Mouse (Mus musculus) adrenal gland, adult 8-10 months (tissue): ENCODE measurements at regions not wholly inside any gene's neighbourhood (a gene's known extent, or its start where the extent isn't known, plus 50 kb on each side); places are given as distances from the start of the nearest gene placed in this dataset.
A peak's percentile ranks its signal among the peaks of the same experiment; 100 is the strongest.

Experiments used
- DNase-seq: peaks from one replicate; pipeline ENCODE4 v3.0.0; 2022

DNA sequence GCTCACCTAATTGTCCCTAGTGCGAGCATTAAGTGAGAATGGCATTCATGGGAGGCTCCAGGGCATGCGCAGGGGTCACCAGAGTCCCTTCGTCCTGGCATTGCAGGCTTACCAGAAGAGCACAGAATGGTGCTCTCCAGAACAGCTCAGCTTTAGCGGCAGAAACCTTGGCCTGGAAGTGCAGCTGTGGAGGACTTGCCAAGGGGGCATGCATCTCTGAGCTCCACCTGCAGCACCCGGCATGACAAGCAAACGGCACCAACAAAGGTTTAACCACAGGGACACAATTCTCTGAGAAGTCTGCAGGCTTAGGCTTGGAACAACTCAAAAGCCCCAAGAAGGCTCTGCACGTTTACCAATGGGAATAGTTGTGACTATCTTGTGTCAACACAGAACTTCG, 128.4 kb downstream of the Rpap3 start:
- no peak for DNase-seq

DNA sequence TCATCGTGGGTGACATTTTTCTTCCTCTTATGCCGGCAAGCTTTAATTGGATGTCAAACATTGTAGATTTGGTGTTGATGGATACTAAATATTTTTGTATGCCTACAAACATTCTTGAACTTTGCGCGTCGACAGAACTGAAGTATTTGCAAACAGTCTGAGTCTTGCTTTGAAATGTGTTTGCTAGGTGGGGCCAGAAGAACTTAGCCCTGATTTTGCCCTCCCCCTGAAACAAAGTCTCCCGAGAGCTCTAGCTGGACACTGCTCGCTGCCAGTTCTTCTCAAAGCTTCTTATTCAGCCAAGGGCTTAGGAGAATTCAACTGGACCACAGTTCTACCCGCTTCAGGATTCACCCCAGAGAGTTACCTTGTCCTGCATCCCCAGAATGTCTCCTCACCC, 133.0 kb downstream of the Rpap3 start:
- no peak for DNase-seq

DNA sequence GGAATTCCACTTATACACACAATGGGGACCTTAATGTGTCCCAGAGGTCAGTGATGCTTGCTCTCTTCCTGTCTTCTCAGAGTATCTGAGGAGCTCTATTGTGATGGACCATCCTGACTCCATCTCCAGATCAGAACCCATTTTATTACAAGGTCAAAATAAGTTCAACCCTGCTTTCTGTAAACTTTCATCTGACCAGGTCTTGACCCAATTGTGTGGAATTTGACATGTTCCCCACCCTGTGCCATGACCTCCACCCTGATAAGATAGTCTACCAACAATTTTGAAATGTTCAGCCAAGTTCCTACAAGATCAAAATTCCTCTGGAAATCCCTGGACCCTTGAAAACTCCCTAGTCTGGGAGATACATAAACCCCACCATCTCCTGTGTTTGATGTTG, 133.7 kb downstream of the Rpap3 start:
- DNase-seq = no peak

DNA sequence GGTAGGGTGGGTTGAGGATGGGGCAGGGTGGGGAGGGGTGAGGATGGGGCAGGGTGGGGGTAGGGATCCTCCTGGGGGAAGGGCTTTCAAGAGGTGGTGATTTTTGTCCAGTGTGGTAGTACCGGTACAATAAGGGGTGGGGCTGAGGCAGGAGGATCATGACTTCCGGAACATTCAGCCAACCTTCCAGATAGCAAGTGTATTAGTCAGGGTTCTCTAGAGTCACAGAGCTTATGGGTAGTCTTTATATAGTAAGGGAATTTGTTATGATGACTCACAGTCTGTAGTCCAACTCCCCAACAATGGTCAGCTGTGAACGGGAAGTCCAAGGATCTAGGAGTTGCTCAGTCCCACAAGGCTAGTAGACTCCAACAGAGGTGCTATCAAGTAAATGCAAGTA, 145.5 kb downstream of the Rpap3 start:
- no peak for DNase-seq

DNA sequence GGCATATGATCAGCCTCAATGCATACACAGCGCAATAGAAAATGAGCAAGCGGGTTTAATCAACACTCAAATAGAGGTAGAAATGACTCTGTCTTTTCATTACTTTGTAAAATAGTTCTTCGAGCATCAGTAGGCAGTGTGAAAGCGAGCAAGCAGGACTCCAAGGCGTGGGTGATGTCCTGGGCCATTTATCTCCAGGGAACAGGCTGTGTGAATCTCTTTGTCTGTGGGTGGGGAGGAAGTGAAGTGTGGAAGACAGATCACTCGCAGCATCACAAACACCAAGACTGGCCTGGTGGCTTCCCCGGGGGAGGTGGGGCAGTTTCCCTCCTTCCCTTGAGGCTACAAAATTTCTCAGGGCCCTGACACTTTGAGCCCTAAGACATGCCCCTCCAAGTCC, 146.9 kb downstream of the Rpap3 start:
- no peak for DNase-seq

DNA sequence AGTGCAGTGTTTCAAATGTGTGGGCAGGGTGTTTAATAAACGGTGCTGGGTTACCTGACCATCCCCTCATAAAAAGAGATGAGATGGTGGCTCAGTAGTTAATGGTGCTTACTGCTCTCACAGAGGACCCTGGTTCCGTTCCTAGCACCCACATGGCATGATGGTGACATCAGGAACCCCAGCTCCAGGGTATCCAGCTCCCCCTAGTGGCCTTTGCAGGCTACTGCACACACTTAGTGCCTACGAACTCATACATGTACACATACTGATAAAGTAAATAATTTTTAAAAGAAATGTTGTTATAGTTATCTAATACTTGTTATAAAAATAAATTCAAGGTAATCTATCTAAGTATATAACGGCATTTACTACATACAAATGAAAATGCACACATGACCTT, 157.3 kb downstream of the Rpap3 start:
- no peak for DNase-seq

DNA sequence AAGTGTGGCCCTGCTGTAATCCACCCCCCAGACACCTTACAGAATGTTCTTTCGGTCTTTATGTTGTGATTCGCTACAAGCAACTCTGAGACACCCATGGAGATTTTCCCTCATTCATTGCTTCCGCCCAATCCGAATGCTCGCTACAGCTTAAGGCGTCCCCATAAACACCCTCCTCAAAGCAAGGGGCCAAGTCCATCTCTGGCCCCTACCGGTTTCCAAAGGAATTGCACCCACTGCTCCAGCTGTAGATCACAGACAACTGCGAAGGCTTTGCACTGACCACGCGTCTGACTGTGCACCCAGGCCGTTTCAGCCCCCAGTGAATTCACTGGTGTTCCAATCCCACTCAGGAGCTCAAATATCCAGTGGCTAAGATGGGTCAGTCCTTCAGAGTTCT, 160.6 kb downstream of the Rpap3 start:
- no peak for DNase-seq

DNA sequence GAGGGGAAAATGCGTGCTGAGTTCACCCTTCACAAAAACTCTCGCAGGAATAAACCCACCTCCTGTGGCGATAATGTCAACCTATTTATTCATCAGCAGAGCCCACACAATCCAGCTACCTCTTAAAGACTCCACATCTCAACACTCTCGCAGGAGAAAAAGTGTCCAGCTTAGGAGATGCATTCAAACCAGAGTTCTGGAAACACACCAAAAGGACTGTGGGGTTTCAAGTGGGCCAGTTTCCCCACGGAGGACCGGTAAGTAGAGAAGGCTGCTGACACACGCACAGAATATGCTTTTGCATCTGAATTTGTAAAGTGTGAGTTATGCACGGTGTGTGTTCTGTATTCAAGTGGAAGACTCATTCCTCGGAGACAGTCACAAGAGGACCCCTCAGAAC, 164.0 kb downstream of the Rpap3 start:
- no peak for DNase-seq

DNA sequence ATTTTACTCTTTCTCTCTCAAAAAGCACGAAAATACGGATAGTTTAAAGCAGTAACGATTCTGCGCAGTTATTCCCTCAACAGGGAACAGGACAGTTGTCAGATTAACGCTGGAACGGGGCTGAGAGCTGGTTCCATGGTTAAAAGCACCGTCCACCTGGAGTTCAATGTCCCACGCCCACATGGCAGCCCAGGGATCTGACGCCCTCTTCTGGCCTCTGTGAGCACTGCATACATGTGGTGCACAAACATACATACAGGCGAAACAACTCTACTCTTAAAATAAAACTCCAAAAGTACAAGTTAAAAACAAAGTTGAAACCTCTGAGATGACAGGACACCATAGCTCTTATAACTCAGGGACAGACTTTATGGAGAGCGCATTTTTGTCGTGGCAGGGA, 169.5 kb downstream of the Rpap3 start:
- no peak for DNase-seq

DNA sequence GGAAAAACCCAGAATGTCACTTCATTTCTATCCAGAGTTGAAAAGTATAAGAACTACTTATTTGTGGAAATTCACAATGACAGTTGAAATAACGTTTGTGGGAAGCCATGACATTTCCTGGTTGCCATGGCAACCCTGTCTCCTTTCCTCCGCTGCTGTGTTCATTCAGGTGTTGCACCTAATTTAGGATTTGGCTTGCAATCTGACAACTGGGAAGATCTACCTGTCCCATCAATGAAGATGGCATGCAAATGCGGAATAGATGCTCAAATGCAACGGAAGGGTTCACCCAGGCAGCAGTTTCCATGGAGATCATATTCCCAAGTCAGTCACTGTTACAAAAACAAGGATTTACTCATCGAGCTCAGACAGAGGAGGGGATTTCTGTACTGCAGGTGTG, 170.7 kb downstream of the Rpap3 start:
- no peak for DNase-seq

DNA sequence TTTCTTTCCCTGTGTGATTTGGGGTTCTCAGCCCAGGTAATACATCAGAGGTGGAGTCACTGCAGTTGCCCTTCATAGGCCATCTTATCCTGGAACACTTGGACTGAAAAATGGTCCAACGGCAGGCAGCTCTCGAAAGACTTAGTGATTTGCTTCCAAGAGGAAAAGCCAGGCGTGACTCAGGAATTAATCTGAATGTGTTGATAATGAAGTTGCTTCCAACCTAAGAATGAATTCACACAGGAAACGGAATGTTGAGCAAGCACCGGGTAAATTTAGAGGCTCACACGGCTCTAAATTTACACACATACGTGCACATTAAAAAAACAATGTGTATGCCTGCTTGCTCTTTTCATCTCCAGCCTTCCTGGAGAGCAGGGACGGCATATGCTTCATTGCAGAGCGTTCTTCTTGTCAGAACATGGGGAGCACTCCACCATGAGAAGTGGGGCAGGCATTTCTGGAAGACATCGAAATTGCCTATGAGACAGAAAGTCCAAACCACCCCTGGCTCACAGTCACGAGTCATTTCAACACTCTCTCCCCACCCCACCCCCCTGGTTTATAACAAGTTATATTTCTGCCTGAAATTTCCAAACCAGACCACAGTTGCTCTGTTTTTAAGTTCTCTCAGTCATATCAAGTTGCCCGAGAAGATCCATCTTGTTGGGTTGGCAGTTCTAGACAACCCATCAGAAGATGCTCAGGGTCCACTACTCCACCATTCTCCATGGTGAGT, 171.9 kb downstream of the Rpap3 start:
- DNase-seq = no peak

DNA sequence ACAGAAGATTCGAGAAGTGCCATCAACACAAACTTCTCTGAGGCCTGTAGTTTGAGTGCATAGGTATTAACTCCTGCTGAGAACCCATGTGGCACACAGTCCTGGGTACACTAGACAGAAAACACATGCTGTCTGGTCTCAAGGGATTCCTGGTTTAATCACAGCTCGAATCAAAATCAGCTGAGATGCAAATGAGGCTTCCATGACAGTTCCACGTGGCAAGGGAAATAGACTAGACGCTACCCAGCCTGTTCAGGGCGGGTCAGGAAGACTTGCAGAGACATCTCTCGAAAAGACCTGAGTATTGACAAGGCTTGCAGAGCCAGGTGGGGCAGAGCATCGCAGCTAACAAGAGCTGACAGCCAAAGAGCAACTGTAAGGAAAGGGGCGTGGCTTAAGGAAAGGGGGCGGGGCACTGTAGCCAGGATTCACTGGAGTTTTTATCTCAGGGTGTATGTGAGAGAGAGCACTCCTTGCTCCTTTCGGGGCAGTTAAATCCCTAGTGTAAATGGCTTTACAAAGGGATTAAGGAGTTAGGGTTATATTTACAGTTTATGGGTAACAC, 173.2 kb downstream of the Rpap3 start:
- no peak for DNase-seq

DNA sequence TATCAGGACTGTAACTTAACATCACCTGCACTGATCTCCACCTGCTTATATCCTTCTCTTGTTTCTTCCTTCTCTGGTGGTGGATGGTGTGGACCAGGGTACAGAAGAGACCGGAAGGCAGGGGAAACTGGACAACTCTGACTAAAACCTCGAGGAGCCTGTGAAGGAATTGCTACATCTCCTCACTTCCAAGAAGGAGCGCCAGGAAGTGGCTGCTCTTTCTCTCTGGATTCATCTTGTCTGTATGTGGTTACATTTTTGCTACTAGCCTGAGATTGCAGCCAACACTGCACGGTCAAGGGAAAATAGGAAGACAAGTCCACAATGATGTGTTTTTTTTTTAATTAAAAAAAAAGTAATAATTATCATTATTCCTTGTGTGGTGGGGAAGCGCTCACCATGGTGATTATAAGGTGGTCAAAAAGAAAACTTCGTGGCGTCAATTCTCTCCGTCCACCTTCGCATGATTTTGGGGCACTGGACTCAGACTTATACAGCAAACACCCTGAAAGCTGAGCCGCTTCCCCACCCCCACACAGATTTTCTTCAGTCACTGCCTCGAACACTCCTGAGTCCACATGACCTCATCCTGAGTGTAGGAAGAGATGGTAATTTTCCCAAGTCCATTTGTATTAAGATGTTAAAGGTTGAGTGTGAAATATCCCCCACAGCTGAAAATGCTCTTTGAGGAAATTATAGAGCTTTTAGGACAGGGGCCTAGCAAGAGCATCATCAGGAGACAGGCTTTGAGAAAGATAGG, 177.2 kb downstream of the Rpap3 start:
- DNase-seq = no peak

DNA sequence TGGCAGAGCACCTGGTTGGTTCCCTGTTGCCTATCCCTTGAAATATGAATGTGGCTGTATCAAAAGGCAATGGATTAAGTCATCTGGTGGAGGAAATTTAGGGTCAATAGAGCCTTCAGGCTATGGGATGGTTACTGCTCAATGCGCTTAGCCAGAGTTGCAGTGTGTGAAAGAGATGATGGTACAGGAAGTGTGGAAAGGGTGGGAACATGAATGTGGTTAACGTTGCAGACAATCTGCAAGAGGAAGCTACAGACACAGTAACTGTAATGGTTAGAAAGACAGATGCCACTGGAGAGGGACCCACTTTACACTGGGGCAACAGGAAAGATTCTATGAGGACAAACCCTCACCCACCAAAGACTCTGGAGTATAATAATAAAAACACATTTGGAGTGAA, 185.2 kb downstream of the Rpap3 start:
- no peak for DNase-seq

DNA sequence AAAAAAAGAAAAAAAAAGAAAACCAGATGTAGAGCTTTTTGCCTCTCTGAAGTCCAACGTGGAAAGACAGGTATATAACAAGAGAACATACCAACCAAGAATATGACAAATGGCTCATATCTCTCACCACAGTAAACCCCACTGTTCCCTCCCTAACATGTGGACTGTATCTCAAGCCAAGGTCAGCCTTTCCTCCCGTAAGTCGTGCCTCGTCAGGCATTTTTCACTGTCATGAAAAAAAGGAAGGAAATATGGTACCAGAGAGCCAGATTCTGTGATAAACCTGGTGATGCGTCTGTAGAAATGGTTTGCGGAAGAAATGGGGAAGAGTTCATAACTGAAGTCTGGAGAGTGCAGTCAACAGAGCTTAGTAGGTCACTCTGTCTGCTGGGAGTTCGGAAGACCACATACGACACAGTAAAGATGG, 185.7 kb downstream of the Rpap3 start:
- no peak for DNase-seq

DNA sequence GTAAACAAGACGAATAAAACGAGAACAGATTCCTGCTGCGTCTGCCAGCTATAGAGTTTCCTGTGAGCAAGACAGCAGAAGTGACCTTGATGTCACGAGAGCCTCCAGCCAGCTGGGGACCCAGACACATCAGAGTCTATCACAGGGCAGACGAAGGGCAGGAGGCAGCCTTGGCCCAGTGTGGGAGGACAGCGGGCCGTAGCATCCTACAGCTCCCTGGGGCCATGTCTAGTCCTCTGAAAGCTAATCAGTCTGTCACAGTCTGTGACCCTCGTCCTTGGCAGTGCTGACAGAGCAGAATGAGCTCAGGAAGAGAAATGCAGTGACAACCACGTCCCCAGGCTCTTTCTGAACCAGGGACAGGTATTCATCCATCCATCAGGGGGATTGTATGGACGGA, 187.7 kb downstream of the Rpap3 start:
- peak; percentile 9 for DNase-seq

DNA sequence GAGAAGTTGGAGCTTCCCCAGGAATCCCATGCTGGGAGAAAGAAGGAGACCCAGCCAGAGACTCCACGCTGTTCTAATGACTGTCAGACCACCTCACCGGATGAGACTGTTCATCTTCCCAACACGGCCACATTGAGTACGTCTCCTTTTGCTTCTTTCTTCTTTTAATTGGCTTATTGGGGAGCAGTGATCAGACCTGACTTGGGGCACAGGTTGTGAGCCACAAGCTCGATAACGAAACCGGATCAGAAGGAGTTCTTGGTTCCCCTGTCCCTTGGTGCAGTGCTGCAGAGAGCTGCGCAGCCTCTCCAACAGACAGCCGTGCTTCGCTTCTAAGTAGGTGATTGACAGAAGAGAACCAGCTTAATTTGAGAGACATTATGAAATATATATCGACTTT, 188.4 kb downstream of the Rpap3 start:
- DNase-seq = no peak

DNA sequence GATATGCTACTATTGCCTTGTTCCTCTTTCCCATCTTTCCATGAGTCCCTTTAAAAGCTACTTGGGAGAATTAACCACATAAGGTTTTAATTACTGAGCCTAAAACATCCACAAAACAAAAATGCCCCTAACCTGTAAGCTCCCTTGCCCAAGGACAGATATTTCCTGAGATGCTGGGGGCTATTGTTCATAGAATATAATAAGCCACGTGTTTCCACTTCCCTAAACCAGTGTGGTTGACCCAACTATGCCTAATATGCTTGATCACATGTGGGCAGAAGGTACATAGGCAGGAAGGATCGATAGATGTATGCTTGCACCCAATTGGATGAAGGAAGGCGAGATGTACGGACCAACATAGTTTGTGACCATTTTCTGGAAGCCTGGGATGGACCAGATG, 189.9 kb downstream of the Rpap3 start:
- DNase-seq = no peak

DNA sequence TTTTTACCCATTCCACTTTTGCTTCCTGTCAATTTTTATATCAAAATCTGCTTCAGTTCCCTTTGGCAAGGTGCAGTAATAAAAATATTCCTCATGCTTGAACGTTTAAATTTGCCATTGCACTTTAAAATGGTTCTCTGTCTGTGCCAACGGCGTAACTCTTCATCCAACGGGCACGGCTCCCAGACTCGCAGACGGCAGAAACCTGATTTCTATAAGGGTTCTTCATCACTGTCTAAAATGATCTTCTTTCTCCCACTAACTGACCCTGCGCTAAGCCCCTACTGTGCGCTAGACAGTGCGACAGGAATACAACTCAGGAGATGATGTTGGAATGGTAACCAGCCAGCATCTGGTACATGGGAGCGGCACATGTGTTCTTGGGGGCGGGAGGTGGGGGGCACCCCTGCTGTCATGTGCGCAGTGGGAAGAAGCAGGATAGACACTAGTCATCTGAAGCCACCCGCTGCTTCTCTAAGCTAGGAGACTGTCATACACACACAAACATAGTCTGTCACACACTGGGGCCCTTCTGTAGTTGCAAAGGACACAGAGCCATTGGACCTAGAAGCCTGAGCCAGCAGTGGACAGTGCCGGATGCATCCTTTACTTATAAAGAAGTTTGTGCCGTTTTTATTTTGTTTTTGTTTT, 197.8 kb downstream of the Rpap3 start:
- no peak for DNase-seq

DNA sequence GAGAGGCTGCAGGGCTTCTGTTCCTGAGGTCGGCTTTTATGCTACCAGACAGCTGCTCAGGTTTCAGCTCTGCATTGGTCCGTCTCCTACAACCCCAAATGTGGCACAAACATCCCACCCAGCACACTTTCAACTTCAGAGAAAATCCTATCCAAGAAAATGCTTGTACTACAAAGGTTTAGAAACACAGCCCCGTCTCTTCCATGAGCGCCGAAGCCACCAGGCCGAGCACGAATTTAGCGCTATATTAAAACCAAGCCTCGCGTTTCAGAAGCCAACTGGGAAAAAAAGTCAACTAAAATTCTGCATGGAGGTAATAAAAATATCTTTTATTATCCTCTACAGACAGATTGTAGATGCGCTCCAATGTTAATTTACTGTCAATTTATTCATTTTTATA, 198.4 kb downstream of the Rpap3 start:
- DNase-seq = no peak

DNA sequence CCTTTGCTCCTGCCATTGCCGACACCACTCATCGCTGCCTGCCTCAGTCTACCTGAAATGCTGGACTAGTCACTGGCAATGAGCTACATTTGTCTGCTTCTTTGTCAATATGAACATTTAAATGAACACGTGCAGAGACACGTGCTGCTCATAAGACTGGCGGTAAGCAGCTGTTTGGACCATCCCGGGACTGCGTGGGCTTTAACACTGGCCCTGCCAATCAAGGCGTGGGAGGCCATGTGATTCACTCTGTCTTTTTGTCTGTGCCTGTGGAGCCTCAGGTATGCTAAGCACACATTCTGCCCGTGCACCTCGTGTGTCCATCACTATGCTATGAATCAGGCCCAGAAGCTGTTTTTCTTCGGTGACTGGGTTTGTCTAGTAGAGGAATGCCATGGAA, 199.9 kb downstream of the Rpap3 start:
- no peak for DNase-seq

DNA sequence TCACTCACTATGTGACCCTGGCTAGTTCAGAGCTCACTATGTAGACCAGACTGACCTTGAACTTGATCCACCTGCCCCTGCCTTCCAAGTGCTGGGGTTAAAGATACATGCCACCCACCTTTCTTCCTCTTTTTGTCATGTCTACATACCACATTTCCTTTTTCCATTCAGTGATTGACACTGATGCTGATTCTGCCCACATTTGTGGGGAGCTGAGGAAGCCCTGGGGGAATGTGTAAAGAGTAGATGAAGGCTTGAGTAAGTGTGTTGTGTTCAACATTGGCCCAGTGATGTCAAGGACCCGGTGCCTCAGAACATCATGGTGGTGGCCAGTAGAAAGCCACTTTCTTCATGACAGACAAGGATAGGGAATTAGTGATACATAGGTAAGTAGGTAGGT, 201.3 kb downstream of the Rpap3 start:
- no peak for DNase-seq

DNA sequence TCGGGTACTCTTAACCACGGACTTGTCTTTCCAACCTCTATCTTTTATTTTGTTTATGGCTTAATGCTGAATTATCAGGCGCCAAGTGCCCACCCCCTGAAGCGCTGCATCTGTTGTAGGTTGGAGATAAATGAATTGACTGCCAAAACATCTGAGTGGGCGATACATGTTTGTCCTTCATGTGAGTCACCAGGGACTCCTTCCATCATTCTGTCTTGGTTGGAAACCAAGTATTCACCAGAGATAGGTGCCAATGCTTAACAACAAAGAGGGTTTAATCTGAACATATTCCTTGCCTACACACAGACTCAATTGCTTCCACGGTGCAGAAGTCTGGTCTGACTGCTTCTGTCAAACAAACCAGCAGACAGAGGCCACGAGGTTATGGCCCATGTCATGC, 203.6 kb downstream of the Rpap3 start:
- DNase-seq = no peak

DNA sequence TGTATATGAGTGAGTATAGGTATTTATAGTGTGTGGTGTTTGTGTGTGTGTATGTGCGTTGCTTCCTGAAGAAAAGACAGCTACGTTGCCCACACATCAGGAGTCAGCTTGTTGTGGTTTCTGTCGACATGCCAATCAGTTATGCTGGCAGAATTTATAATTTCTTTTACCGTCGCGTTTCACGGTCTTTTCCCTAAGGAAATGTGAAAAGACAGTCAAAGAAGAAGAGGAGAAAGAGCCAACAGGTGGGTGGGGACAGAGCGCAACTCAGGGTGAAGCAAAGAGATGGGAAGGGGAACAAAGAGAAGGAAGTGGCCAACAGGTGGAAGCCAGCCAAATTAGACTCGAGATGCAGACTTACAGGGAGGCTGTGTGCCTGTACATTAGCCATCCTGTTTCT, 204.2 kb downstream of the Rpap3 start:
- no peak for DNase-seq
